Mouse (Mus musculus): ENCODE measurements around the gene Ndufa6.
"Not testable (repeated sequence)": the region's sequence is repeated elsewhere in the genome, so short reads cannot be mapped to it uniquely, and the experiment has no call there.

Gene Ndufa6

GRCm38 (mm10) chr15:82354126-82354945, at the start of gene Ndufa6:
Gene Ndufa6, minus strand, starts transcription at chr15:82354322.
- DNase-seq (ENCODE audit: low read depth, low spot score): peak; percentile 100

DNA sequence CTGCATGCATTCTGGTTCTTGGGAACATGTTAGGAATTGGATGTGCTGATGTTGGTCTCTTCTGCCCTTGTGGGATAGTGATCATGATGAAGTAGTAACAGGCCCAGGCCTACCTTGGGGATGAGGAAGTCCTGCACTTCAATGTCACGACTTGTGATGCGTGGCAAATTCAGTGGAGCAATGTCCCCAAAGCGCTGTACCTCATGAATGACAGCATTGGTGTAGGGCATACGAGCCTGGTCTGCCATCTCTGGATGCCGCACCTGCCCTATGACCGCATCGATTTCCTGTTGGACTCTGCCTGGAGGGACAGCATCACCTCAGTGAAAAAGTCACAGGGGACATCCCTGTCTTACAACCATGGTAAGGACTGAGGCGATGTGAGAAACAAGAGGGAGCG, 49.5 kb upstream of the Ndufa6 start:
- DNase-seq (ENCODE audit: low read depth, low spot score): no peak

DNA sequence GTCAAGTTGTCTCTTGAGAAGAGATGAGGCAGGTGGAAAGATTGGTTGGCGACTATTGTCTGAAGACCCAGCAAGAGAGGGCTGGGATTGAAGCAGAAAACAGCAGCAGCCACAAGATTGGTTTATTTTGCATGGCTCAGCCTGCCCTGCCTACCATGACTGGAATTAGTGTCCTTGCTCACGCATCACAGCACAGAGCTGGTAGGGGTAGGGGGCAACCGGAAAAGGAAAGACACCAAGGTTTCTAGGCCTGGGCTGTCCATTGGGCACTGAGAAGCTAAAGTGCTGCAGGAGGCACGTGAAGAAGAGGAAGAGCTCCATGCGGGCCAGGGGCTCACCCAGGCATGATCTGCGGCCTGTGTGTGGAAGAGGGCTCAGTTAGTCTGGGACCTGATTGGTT, 48.6 kb upstream of the Ndufa6 start:
- DNase-seq (ENCODE audit: low read depth, low spot score): no peak

DNA sequence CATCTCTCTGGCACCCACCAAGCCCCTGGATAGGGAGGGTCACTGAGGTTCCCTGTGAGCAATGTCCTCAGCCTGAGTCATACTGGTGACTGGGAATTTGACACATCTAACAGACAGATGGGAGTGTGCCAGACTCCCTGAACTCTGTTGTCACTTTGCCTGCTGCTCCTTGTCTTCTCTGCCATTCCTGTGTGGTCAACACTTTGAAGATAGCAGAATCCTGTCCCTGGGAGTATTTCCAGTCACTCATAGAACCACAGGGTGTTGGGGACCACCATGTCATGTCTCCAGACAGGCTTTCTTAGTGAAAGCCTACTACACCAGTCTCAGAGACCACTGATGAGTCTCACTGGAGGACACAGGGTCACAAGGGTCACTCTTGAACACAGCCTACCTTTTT, 48.0 kb upstream of the Ndufa6 start:
- DNase-seq (ENCODE audit: low read depth, low spot score): no peak

GRCm38 (mm10) chr15:82401516-82401915, 47.4 kb upstream of the Ndufa6 start:
- DNase-seq (ENCODE audit: low read depth, low spot score): no peak

GRCm38 (mm10) chr15:82395955-82396354, 41.8 kb upstream of the Ndufa6 start:
- DNase-seq (ENCODE audit: low read depth, low spot score): not testable (repeated sequence)

GRCm38 (mm10) chr15:82393922-82394321, 39.8 kb upstream of the Ndufa6 start, which contains the start of gene Cyp2d11:
Gene Cyp2d11, minus strand, starts transcription at chr15:82394022.
- not testable (repeated sequence) for DNase-seq (ENCODE audit: low read depth, low spot score)

- DNase-seq (ENCODE audit: low read depth, low spot score): not testable (repeated sequence)
These were observed 35.8 kb upstream of the Ndufa6 start for GRCm38 (mm10) chr15:82389916-82390315.

GRCm38 (mm10) chr15:82385729-82386128, 31.6 kb upstream of the Ndufa6 start:
- DNase-seq (ENCODE audit: low read depth, low spot score): no peak

DNA sequence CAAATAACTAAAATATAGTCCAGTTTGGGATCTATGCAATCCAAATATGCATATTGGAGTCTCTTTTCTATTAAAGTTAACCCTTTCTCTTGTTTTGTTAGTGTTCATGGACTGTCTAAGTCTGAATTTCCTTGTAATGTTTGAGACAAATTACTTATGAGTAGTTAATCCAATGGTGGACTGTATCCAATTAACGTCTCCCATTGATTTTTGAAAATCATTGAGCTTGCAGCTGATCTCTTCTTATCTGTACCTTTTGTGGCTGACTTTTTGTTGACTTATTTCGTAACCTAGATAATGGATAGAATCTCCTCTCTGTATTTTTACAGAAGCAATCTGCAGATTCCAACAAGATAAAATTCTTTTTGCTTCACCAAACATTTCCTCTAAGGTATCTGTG, 28.3 kb upstream of the Ndufa6 start:
- no peak for DNase-seq (ENCODE audit: low read depth, low spot score)

DNA sequence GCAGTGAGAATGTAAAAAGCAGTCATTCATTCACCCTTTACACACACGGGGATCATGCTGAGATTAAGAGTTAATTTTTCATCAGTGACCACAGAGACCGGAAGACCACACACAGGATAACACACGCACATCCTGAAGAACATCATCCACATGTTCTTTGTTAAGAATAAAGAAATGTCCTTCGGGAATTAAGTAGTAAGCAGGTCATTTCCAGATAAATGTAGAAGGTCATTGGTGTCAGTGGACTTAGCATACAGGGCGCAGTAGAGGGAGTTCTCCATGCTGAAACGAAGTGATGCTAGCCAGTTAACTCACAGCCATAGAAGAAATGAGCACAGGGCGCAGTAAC, 26.6 kb upstream of the Ndufa6 start:
- no peak for DNase-seq (ENCODE audit: low read depth, low spot score)

GRCm38 (mm10) chr15:82379871-82380713, 26.0 kb upstream of the Ndufa6 start, which contains the start of gene Cyp2d22:
Gene Cyp2d22, minus strand, starts transcription at chr15:82380260.
- DNase-seq (ENCODE audit: low read depth, low spot score): peak; percentile 41

- no peak for DNase-seq (ENCODE audit: low read depth, low spot score)
These were observed 25.4 kb upstream of the Ndufa6 start for GRCm38 (mm10) chr15:82379511-82379870.

DNA sequence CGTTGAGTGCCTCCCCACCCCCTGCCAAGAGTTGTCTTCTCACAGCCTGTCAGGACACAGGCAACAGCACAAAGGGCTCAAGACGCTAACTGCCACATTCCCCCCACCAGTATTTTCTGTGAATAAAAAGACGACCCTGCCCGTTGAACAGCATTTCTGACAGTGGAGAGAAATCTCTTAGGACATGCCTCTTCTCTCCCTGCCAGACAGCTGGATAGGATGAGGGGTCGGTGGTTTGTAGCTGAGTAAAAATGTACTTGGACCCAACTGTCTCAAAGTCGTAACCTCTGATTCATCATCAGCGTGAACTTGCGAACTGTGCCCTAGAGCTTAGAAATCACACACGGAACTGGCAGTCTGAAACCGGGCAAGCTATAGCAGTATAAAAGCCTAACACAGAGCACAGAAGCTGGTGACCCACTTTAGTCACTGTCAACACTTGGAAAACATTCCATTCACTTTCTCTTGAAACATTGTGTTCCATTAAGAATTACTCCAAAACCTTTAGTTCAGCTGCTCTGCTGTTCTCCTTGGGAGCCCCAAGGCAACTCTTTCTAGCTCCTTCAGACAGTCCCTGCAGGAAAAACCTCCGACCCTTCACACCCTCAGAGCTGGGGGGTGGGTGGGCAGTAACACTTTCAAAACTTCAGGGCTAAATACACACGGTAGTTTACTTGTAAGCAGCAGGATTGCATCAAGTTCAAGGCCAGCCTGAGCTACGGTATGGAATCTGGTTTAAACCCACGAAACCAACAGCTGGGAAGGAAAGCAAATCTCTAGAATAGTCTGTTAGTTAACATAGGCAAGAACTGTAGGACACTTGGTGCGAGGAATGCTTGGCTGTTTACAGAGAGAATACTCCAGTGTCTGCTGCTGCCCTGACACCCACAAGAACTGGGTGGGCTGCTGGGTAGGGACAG, 24.4 kb upstream of the Ndufa6 start:
- peak; percentile 52 for DNase-seq (ENCODE audit: low read depth, low spot score)

DNA sequence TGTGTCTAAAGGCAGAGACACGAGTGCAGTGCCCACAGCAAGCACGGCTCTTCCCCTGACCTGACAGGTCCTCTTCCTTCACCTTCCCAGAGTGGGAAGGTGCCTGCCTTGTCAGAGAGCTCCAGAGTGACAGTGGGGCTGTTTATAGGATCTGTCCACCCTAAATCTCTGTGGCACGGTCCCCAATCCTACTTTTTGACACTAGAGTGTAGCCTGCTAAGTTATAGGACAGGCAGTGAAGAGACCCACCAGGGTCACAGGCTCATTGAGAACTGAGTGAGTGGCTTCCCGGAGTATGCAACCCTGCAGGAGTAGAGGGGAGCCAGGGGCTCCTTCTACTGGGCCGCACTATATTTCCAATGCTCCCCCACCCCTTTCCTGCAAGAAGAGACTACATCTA, 23.6 kb upstream of the Ndufa6 start:
- DNase-seq (ENCODE audit: low read depth, low spot score): no peak

- peak; percentile 82 for DNase-seq (ENCODE audit: low read depth, low spot score)
These were observed 22.4 kb upstream of the Ndufa6 start for GRCm38 (mm10) chr15:82376393-82377138.

DNA sequence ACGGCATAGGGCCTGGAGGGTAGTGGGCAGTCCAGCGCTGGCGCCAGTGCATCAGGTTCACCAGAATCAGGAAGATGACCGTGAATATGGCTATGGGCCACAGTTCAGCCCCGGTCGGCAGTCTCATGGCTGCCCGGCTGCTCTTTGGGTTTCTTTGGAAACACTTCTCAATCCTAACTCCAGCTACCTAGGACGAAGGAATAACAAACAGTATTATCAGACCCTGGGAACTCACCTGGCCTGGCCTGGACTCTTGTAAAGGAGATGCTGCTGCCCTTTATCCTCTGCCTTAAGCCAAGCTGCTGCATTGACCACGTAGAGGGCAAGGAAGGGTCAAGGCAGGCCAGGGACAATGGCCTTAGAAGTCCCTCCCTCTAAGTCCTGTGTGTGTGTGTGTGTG, 21.7 kb upstream of the Ndufa6 start:
- DNase-seq (ENCODE audit: low read depth, low spot score): no peak

GRCm38 (mm10) chr15:82374437-82374836, 20.3 kb upstream of the Ndufa6 start:
- no peak for DNase-seq (ENCODE audit: low read depth, low spot score)

GRCm38 (mm10) chr15:82372991-82373390, 18.9 kb upstream of the Ndufa6 start:
- no peak for DNase-seq (ENCODE audit: low read depth, low spot score)

DNA sequence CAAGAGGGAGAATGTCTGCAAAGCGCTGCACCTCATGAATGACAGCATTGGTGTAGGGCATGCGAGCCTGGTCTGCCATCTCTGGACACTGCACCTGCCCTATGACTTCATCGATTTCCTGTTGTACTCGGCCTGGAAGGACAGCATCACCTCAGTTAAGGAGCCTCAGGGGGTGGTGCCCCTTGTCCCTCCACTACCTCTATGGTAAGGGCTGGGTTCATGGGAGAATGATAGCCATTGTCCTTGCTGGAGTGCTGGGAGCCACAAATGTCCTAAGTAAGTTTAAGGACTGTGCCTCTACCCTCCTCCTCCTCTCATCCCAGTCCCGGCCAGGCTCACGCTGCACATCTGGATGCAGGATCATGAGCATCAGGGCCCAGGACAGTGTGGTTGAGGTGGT, 18.3 kb upstream of the Ndufa6 start:
- DNase-seq (ENCODE audit: low read depth, low spot score): no peak

DNA sequence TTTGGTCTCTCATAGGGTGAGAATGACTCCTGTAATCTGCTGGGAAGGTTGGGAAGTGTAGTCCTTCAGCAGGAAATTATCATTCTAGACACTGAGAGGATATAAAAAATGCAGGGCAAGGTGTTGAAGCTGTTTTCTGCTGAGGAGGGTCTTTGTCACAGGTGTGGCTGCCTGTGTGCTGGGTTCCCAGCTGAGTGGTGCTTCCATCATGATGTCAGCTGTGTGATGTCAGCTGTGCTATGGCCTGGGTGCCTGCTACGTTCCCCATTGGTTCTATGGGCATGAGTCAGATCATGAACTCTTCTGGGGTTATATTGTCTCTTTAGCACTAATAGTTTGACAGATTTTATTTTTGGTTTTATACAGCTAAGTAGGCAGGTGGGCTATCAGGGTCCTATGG, 14.7 kb upstream of the Ndufa6 start:
- no peak for DNase-seq (ENCODE audit: low read depth, low spot score)

Data from skeletal muscle tissue, adult 2 months (tissue).